Mouse (Mus musculus) hindbrain, postnatal 0 days (tissue): ENCODE results near the gene Gemin7. TPM values are rescaled to one million over a fixed set of nuclear protein-coding genes. Genes with fewer than 3 reads are reported as not detected.
A peak's percentile ranks its signal among the peaks of the same experiment; 100 is the strongest.
"Not testable (repeated sequence)": the region's sequence is repeated elsewhere in the genome, so short reads cannot be mapped to it uniquely, and the experiment has no call there.

ENCODE experiments used
- ATAC-seq: fragments of 200-750 bp; cut with Nextera tagmentation; 2 replicates; pipeline ENCODE4 v1.8.0; 2017; ENCODE audit warnings: mild to moderate bottlenecking, moderate TSS enrichment, moderate library complexity
- DNase-seq: peaks from one replicate; pipeline ENCODE4 v3.0.0-alpha.2; 2015; ENCODE audit warnings: low spot score
- H3K27ac ChIP-seq: fragments of 300-500 bp; sonication (generic); 2 replicates; pipeline ENCODE4 v1.5.1; 2014; ENCODE audit warnings: mild to moderate bottlenecking
- H3K27me3 ChIP-seq: fragments of 300-500 bp; sonication (generic); 2 replicates; pipeline ENCODE4 v1.6.1; 2014; ENCODE audit warnings: low read length, mixed read lengths; ENCODE audit not compliant: insufficient read depth
- H3K36me3 ChIP-seq: fragments of 300-500 bp; sonication (generic); 2 replicates; pipeline ENCODE4 v1.6.1; 2014; ENCODE audit warnings: low read length, mixed read lengths; ENCODE audit not compliant: insufficient read depth
- H3K4me1 ChIP-seq: fragments of 300-500 bp; sonication (generic); 2 replicates; pipeline ENCODE4 v1.6.1; 2014; ENCODE audit warnings: antibody characterized with exemption, low read length, mixed read lengths; ENCODE audit not compliant: insufficient read depth
- H3K4me2 ChIP-seq: fragments of 300-500 bp; sonication (generic); 2 replicates; pipeline ENCODE4 v1.6.1; 2014; ENCODE audit warnings: low read depth, mild to moderate bottlenecking, low read length, moderate library complexity, mixed read lengths
- H3K4me3 ChIP-seq: fragments of 300-500 bp; sonication (generic); 2 replicates; pipeline ENCODE4 v1.5.1; 2014; ENCODE audit warnings: low read length
- H3K9ac ChIP-seq: fragments of 300-500 bp; sonication (generic); replicated peaks from 2 replicates; pipeline ENCODE4 v1.6.1; 2014; ENCODE audit warnings: mild to moderate bottlenecking, low read length, moderate library complexity, mixed read lengths
- H3K9me3 ChIP-seq: fragments of 300-500 bp; sonication (generic); 2 replicates; pipeline ENCODE4 v1.6.1; 2016; ENCODE audit warnings: low read length, mixed read lengths
- CTCF ChIP-seq: IDR thresholded peaks from 2 replicates; pipeline ENCODE4 v1.5.1; 2016; ENCODE audit warnings: antibody characterized with exemption, control low read depth, low read depth
- WGBS: fragments of 180-500 bp; shearing (Covaris S2); extraction: QIAGEN DNeasy Blood & Tissue Kit; methylation state at CpG from one replicate; pipeline ENCODE4 v1.1.7; 2014; 5-methylcytosine and 5-hydroxymethylcytosine counted together
- polyA plus RNA-seq: library from polyadenylated mRNA; unstranded; fragments of >200 nt; fragmentation: Nextera tagmentation; extraction: Ambion mirVana; gene quantifications from 2 replicates; pipeline ENCODE4 v1.2.1, GENCODE M21; 2015
- total RNA-seq: library from RNA; depleted of rRNA; stranded (reverse); fragments of >200 nt; gene quantifications from 2 replicates; pipeline ENCODE4 v1.2.3, GENCODE M21; 2014

Gene Gemin7
- total and polyA plus RNA-seq, 2 experiments from 2014 or later = 61.7 to 162 TPM

DNA sequence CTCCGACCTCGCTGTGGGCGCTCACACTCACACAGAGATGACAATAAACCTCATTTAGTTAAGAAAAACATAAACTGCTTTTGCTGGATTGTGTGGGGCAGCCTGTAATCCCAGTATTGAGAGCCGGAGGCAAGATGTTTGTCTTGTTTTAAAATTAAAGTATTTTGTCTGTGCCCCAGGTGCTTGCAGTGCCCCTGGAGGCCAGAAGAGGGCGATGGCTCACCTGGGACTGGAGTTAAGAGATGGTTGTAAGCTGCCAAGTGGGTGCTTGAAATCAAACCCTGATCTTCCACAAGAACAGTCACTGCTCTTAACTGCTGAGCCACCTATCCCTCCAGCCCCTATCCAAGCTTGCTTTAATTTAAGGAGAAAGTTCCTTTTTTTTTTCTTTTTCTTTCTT lies 33.6 kb upstream of the Gemin7 start:
- no peak overlapping the region for H3K4me2 ChIP-seq
- H3K4me1 ChIP-seq = no peaks in the 10 kb centered on the region
- ATAC-seq = no peak
- H3K36me3 ChIP-seq = 0 out of 2 replicates have a peak, but pooled peaks cover 5% of the 10 kb centered on the region
- TF ChIP-seq CTCF = 0 out of 2 replicates have a peak, but pooled peaks have one; percentile 25
- no peak overlapping the region for H3K4me3 ChIP-seq
- H3K27ac ChIP-seq = no peak overlapping the region
- no peaks in the 10 kb centered on the region for H3K9me3 ChIP-seq
- H3K9ac ChIP-seq = no peak overlapping the region
- WGBS = 78% methylated on average over 5 of the region's 5 CpGs
- no peaks in the 10 kb centered on the region for H3K27me3 ChIP-seq
- DNase-seq = no peak

DNA sequence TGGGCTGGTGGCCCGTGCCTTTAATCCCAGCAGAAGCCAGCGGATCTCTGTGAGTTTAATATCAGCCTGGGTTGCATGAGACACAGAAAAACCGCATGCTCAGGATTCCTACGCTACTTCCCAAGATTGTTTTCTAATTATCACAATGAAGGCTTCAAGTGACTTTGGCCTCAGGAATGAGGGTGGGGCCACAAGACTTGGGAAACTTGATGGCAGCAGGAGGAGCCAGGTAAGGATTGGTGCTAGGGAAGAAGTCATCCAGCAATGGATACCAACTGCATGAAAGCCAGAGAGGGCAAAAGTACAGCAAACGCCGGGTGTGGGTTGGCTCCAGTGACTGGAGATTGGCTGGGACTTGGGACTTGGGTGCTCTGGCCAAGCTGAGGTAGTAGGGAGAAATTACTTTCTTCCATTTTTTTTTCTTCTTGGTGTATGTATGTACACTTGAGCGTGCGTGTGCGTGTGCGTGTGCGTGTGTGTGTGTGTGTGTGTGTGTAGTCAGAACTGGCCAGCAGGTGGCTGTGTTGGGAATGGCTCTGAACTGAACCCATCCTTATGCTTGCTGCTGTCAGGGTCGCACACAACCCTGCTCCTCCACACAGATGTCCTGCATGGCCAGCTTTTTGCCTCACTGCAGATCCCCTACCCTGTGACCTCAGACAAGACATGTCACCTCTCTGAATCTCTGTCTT lies 32.4 kb upstream of the Gemin7 start:
- Histone ChIP-seq H3K4me2 (no peak overlapping the region), H3K9me3 (no peaks in the 10 kb centered on the region), H3K36me3 (no peaks in the 10 kb centered on the region), H3K9ac (no peak overlapping the region), H3K4me1 (no peaks in the 10 kb centered on the region), H3K4me3 (no peak overlapping the region), H3K27me3 (no peaks in the 10 kb centered on the region), H3K27ac (no peak overlapping the region)
- ATAC-seq (no peak), DNase-seq (no peak)
- TF ChIP-seq CTCF = 0 out of 2 replicates have a peak, but pooled peaks have one; percentile 18
- 92% methylated on average over 12 of the region's 12 CpGs for WGBS

DNA sequence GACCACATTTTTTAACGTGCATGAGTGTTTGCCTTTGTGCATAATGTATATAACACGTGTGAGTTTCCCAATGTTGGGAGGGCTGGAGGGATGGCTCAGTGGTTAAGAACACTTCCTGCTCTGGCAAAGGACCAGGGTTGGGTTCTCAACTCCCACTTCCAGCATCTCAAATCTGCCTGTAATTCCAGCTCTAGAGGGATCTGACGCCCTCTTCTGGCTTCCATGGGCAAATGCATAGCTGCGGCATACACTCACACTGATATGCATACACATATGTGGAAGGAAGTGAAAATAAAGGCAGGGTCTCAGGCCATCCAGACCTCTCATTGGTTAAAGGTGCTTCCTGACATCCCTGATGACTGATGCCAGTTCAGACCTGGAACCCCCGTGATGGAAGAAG lies 29.9 kb upstream of the Gemin7 start:
- H3K36me3 ChIP-seq = peaks cover 5% of the 10 kb centered on the region; the same call in 1 of the 2 replicates
- TF ChIP-seq CTCF = no peak
- WGBS = 78% methylated on average over 5 of the region's 5 CpGs

DNA sequence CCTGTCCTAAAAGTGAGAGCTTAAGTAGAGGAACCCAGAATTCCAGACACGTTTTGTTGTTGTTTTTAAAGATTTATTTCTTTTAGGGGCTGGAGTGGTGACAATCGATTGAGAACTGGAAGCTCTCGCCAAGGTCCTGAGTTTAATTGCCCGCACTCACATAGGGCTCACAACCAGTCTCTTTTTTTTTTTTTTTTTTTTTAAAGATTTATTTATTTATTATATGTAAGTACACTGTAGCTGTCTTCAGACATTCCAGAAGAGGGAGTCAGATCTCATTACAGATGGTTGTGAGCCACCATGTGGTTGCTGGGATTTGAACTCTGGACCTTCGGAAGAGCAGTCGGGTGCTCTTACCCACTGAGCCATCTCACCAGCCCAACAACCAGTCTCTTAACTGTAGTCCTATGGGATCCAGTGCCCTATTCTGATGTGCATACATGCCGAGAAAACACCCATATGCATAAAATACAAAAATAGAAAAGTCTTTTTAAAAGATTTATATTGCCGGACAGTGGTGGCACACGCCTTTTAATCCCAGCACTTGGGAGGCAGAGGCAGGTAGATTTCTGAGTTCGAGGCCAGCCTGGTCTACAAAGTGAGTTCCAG lies 27.3 kb upstream of the Gemin7 start:
- peak overlapping the region; percentile 94 for H3K4me2 ChIP-seq
- H3K27me3 ChIP-seq, H3K9me3 ChIP-seq, DNase-seq: not testable (repeated sequence)
- WGBS = 59% methylated on average over 10 of the region's 10 CpGs
- peak overlapping the region; percentile 99 for H3K9ac ChIP-seq
- H3K27ac ChIP-seq = peak overlapping the region; percentile 82; the same call in 1 of the 2 replicates
- ATAC-seq = peak; percentile 8; the same call in 1 of the 2 replicates
- peaks cover 16% of the 10 kb centered on the region for H3K4me1 ChIP-seq
- H3K4me3 ChIP-seq = peak overlapping the region; percentile 80
- H3K36me3 ChIP-seq = peaks cover 15% of the 10 kb centered on the region

More for the DNA sequence above, 29.9 kb upstream of the Gemin7 start:
- H3K4me3 ChIP-seq = no peak overlapping the region
- DNase-seq (no peak), ATAC-seq (no peak)
- no peaks in the 10 kb centered on the region for H3K9me3 ChIP-seq
- no peaks in the 10 kb centered on the region for H3K27me3 ChIP-seq
- no peak overlapping the region for H3K9ac ChIP-seq
- H3K4me1 ChIP-seq = peaks cover 15% of the 10 kb centered on the region
- H3K4me2 ChIP-seq = no peak overlapping the region
- H3K27ac ChIP-seq = no peak overlapping the region

DNA sequence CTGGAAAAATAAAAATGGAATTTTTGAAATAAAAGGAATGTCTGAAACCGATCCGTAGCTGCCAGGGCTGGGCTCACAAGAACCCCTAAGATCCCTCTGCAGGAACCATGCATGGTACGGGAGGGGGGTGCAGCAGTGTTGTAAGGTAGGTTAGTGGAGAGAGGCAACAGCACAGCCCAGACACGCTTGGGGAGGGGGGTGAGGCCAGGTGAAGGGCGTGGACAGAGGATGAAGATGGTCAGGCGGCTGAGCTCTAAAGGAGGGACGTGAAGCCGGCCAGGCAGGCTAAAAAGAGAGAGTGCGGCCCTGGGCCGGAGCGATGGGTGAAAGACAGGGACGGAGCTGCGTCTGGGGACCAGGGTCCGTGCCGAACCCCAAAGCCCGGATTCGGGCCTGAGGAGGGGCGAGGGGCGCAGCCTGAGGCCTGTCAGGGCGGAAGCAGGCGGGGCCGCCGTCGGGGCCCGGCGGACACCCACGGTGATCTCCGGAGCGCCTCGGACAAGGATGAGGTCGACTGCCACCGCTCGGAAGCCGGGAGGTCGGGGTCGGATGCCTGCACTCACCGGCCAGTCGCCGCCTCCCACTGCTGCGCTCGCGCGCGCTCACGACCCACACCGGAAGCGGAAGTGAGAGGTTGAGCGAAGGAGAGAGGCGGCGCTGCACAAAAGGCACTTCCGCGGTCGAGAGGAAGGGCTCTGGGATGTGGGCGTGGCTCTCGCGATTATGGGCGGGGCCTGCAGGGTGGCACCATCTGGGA lies 26.6 kb upstream of the Gemin7 start, which contains the start of gene Clasrp:
Clasrp (minus strand) TSS at position 638 of the 757 bp plus-strand sequence.
- H3K27me3 ChIP-seq = no peaks in the 10 kb centered on the region
- H3K4me3 ChIP-seq = peak within 1 kb of the TSS; percentile 80
- ATAC-seq (peak; percentile 88), DNase-seq (peak; percentile 97)
- peak within 1 kb of the TSS; percentile 99 for H3K9ac ChIP-seq
- H3K4me2 ChIP-seq = peak within 1 kb of the TSS; percentile 94
- no peaks in the 10 kb centered on the region for H3K9me3 ChIP-seq
- peaks cover 18% of the 10 kb centered on the region for H3K36me3 ChIP-seq
- peak within 1 kb of the TSS; percentile 82 for H3K27ac ChIP-seq
- H3K4me1 ChIP-seq = peaks cover 16% of the 10 kb centered on the region
- TF ChIP-seq CTCF = peak; percentile 30
- under 1% methylated on average over 57 of the region's 57 CpGs for WGBS

DNA sequence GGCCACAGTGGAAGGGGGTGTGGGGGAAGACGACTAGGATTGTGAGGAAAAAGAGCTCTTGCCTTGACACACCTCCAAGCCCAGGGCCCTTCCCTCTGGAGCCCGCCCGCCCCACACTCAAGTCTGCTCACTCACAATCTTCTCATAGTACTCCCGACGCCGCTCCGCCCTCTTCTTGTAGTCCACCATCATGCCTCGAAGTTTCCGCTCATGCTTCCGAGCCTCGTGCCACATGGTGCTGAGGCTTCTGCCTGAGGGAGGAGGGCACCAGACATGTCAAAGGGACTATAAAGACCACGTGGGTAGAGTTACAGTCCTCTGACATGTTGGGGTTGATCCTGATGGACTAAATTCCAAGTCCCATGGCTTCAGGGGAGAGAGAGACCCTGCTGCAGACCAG lies 25.7 kb upstream of the Gemin7 start:
- TF ChIP-seq CTCF = no peak
- H3K27me3 ChIP-seq = no peaks in the 10 kb centered on the region
- H3K4me2 ChIP-seq = peak overlapping the region; percentile 94
- peak overlapping the region; percentile 80 for H3K4me3 ChIP-seq
- DNase-seq (no peak), ATAC-seq (no peak)
- peak overlapping the region; percentile 99; the same call in 1 of the 2 replicates for H3K9ac ChIP-seq
- H3K4me1 ChIP-seq = peaks cover 16% of the 10 kb centered on the region
- peak overlapping the region; percentile 82; the same call in 1 of the 2 replicates for H3K27ac ChIP-seq
- no peaks in the 10 kb centered on the region for H3K9me3 ChIP-seq
- WGBS = 82% methylated on average over 12 of the region's 12 CpGs
- peaks cover 18% of the 10 kb centered on the region for H3K36me3 ChIP-seq
